Mouse (Mus musculus) testis, adult 2 months (tissue): ENCODE measurements around the gene Armh2. TPM values are rescaled to one million over a fixed set of nuclear protein-coding genes. Genes with fewer than 3 reads are reported as not detected.

Experiments used
- H3K27ac ChIP-seq: fragments of 200-500 bp; 2 replicates; pipeline ENCODE4 v1.5.1; 2012; ENCODE audit warnings: low read depth, low read length; ENCODE audit not compliant: control insufficient read depth, insufficient read depth
- H3K27me3 ChIP-seq: fragments of 200-500 bp; 2 replicates; pipeline ENCODE4 v1.6.1; 2012; ENCODE audit warnings: mild to moderate bottlenecking, low read length, moderate library complexity; ENCODE audit not compliant: control insufficient read depth, insufficient read depth
- H3K36me3 ChIP-seq: fragments of 200-500 bp; 2 replicates; pipeline ENCODE4 v1.6.1; 2012; ENCODE audit warnings: mild to moderate bottlenecking, low read length; ENCODE audit not compliant: control insufficient read depth, insufficient read depth
- H3K4me1 ChIP-seq: fragments of 200-500 bp; 2 replicates; pipeline ENCODE4 v1.6.1; 2012; ENCODE audit warnings: low read length; ENCODE audit not compliant: control insufficient read depth, insufficient read depth
- H3K4me3 ChIP-seq: fragments of 200-500 bp; 2 replicates; pipeline ENCODE4 v1.5.1; 2012; ENCODE audit warnings: low read depth, mild to moderate bottlenecking, low read length, moderate library complexity, mixed read lengths; ENCODE audit not compliant: control insufficient read depth
- CTCF ChIP-seq: fragments of 200-500 bp; IDR thresholded peaks from 2 replicates; pipeline ENCODE4 v1.5.1; 2012; ENCODE audit warnings: low read depth, mild to moderate bottlenecking, inconsistent platforms, low read length, moderate library complexity; ENCODE audit not compliant: control insufficient read depth, insufficient read depth, insufficient replicate concordance
- POLR2A ChIP-seq: fragments of 200-500 bp; IDR thresholded peaks from 2 replicates; pipeline ENCODE4 v1.6.1; 2012; ENCODE audit warnings: low read depth, mild to moderate bottlenecking, inconsistent platforms, low read length, moderate library complexity; ENCODE audit not compliant: control insufficient read depth
- polyA plus RNA-seq: library from polyadenylated mRNA; depleted of rRNA; stranded (reverse); fragments of >200 nt; gene quantifications from 2 replicates; pipeline ENCODE4 v1.2.3, GENCODE M21; 2012

Armh2 gene
- polyA plus RNA-seq, 1 experiment, result 82.7 TPM

DNA sequence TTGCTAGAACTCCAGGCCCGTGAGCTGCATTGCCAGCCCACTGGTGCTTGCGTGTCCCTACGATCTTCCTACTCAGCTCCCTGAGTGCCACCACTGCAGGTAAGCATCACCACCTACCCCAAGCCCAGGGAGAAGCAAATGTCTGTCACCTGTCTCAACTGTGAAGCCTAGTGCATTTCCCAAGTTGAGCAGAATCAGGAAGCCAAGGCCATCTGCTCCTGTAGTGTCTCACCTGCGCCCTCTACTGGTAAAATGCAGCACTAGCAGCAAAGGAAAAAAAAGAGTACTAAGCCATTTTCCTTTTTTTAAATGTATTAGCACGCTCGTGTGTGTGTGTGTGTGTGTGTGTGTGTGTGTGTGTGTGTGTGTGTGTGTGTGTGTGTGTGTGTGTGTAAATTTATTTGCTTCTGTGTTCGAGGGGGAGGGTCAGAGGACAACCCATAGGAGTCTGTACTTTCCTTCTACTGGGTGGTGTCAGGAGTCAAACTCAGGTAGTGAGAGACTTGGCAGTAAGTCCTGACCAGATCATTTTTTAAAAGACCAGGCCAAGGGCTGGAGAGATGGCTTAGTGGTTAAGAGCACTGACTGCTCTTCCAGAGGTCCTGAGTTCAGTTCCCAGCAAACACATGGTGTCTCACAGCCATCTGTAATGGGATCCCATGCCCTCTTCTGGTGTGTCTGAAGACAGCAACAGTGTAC is 35.3 kb downstream of the Armh2 start:
- Histone ChIP-seq H3K4me1 (no peaks in the 10 kb centered on the region), H3K36me3 (no peaks in the 10 kb centered on the region), H3K27ac (no peak overlapping the region), H3K4me3 (no peak overlapping the region), H3K27me3 (no peaks in the 10 kb centered on the region)
- TF ChIP-seq CTCF (peak; percentile 70; the same call in 1 of the 2 replicates), POLR2A (no peak)

DNA sequence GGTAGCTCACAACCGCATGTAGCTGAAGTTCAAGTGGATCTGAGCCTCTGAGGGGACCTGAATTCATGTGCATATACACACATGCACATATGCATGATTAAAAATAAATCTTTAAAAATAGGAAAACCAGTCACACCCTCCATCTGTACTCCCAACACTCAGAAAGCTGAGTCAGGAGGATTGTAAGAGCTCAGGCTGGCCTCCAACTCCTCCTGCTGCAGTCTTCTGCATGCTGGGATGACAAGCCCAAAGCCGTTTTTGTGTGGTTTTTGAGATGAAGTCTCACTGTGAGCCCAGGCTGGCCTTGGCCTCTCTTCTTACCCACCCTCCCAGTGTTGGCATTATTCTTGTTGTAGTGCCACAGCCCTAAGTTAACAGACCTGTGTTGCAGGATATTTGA is 37.0 kb downstream of the Armh2 start:
- Histone ChIP-seq H3K36me3 (no peaks in the 10 kb centered on the region), H3K4me3 (no peak overlapping the region), H3K4me1 (no peaks in the 10 kb centered on the region), H3K27me3 (no peaks in the 10 kb centered on the region), H3K27ac (no peak overlapping the region)
- no peak for TF ChIP-seq CTCF
- no peak for TF ChIP-seq POLR2A

DNA sequence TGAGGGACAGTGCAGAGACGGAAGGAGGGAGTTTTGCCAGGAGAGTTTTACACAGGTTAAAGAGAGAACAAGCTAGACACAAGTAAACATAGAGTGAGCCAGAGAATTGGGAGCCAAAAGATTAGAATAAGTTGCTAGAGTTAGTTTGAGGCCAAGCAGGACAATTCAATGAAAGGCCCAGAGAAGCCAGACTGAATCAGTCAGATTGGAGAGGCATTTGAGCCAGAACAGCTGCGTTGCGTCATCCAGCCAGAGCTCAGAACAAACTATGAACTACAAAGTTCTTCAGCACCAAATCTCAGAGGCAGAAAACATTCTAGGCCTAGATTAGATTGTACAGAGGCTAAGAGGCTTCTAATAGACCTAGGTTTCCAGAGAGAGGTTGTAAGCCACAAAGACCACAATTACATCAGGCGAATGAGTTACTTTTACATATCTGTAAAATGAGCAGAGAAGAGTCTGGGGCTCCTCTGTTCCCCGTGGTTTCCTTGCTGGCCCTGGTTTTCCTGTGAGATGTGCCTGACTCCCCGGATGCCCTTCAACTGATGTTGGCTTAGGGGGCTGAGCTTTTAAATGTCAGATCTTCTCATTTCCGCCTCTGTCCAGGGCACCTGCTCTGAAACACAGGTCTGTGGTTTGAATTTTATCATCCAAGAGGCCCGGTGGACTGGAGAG is 37.8 kb downstream of the Armh2 start:
- TF ChIP-seq POLR2A (no peak), CTCF (no peak)
- no peak overlapping the region for H3K4me3 ChIP-seq
- H3K36me3 ChIP-seq, result no peaks in the 10 kb centered on the region
- no peak overlapping the region for H3K27ac ChIP-seq
- H3K4me1 ChIP-seq, result no peaks in the 10 kb centered on the region
- H3K27me3 ChIP-seq, result no peaks in the 10 kb centered on the region

DNA sequence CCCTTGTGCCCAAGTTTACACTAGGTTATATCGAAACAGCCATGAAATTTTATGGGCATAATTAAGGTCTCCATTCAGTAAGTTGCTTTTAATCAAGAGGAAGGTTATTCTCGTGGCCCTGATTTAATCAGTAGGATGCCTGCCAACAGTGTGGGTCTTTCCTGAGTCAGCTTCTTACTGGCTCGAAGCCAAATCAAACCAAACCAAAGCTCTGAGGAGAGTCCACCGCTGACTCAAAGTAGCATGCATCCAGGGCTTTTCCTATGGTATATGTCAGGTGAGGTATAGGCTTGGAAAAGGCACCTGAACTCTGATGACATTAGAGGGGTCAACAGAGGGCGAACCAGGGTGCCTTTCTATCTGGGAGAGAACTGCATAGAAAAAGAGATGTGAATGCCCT is 40.9 kb downstream of the Armh2 start:
- no peak overlapping the region for H3K4me3 ChIP-seq
- TF ChIP-seq CTCF, result no peak
- no peak for TF ChIP-seq POLR2A
- H3K27ac ChIP-seq, result no peak overlapping the region
- no peaks in the 10 kb centered on the region for H3K4me1 ChIP-seq
- no peaks in the 10 kb centered on the region for H3K36me3 ChIP-seq
- H3K27me3 ChIP-seq, result no peaks in the 10 kb centered on the region

DNA sequence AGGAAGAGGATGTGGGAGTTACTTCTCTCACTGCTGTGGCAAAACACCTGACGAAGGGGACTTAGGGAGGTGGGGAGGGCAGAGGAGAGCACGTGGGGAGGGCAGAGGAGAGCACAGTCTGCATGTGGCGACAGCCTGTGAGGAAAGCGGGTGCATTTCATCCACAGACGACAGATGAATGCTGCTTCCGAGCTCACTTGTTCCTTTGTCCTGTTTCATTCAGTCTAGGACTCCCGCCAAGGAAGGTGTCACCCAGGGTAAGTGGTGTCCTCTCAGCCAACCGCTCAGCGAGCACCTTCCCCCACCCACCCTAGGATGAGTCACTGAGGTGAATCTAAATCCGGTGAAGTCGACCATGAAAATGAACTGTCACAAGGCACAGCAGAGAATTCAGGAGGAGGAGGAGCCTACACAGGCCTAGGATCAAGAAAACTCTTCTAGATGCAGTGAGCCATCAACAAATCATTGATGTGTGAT is 45.0 kb downstream of the Armh2 start:
- no peaks in the 10 kb centered on the region for H3K27me3 ChIP-seq
- H3K27ac ChIP-seq, result no peak overlapping the region
- TF ChIP-seq POLR2A, result no peak
- TF ChIP-seq CTCF, result no peak
- H3K36me3 ChIP-seq, result no peaks in the 10 kb centered on the region
- H3K4me1 ChIP-seq, result no peaks in the 10 kb centered on the region
- H3K4me3 ChIP-seq, result no peak overlapping the region

DNA sequence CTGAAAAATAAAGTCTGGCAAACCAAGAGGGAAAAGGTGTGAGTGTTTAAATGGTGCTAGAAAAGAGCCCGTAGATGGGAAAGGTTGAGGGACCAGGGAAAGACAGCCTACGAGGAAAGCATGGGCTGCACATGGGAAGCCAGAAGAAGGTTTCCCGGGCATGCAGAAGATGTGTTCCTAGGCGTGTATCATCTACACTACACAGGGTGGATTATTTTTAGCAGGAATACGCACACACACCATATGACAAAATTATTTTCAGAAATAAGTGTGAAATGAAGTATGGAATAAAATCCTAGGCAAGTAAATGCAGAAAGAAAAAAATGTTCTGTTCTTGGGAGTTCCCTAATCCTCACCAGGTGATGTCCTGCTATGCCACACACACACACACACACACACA is 46.4 kb downstream of the Armh2 start:
- no peaks in the 10 kb centered on the region for H3K27me3 ChIP-seq
- H3K4me1 ChIP-seq, result 0 out of 2 replicates have a peak, but pooled peaks cover 2% of the 10 kb centered on the region
- H3K36me3 ChIP-seq, result no peaks in the 10 kb centered on the region
- TF ChIP-seq CTCF (no peak), POLR2A (no peak)
- H3K27ac ChIP-seq, result no peak overlapping the region
- H3K4me3 ChIP-seq, result no peak overlapping the region

DNA sequence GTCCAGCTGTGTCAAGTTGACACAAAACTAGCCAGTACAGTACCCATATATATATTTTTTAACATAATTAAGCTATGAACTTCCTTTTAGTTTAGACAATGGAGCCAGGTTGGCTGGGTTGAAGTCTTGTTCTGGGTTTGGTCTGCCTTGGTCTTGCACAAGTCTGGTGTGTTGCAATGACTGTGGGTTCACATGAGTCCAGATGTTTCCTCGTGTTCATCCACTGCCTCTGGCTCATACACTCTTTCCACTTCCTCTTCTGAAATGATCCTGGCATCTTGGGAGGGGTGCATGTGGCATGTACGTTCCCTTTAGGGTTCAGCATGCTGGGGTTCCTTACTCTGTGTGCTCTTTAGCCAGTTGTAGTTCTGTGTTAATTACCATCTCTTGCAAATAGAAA is 50.3 kb downstream of the Armh2 start:
- H3K4me3 ChIP-seq, result no peak overlapping the region
- no peak overlapping the region for H3K27ac ChIP-seq
- no peak for TF ChIP-seq POLR2A
- no peak for TF ChIP-seq CTCF
- no peaks in the 10 kb centered on the region for H3K27me3 ChIP-seq
- H3K4me1 ChIP-seq, result 0 out of 2 replicates have a peak, but pooled peaks cover 2% of the 10 kb centered on the region
- H3K36me3 ChIP-seq, result no peaks in the 10 kb centered on the region
